In genomic region chr1:134955637-134956176, GRCm38 (mm10) we compare ENCODE assay signal across 8 mouse cellular contexts. TPM values are rescaled to one million over a fixed set of nuclear protein-coding genes. Genes with fewer than 3 reads are reported as not detected.
DNase-seq lines count a peak whose midpoint lies in the region; ATAC-seq and TF ChIP-seq lines count a peak whose summit lies in the region.

Gene Ppp1r12b, minus strand, starts transcription at chr1:134955942.

- peak within 1 kb of the TSS; percentile 96 for H3K4me3 ChIP-seq in heart, embryonic 12.5 days
- H3K4me3 ChIP-seq in kidney, postnatal 0 days (replicated peaks; ENCODE audit: low read depth, low read length), result peak within 1 kb of the TSS; percentile 91
- peak within 1 kb of the TSS; percentile 86 for H3K4me3 ChIP-seq in liver, embryonic 11.5 days (ENCODE audit: low read depth, low read length)
- peak within 1 kb of the TSS; percentile 87 for H3K4me3 ChIP-seq in stomach, embryonic 14.5 days (ENCODE audit: low read depth, low read length)

- peak; percentile 38; the same call in 1 of the 2 replicates for TF ChIP-seq CTCF in kidney, postnatal 0 days (IDR thresholded peaks at IDR 0.05; ENCODE audit: low read depth)

- H3K4me2 ChIP-seq in heart, embryonic 12.5 days, result peak within 1 kb of the TSS; percentile 82
- peak within 1 kb of the TSS; percentile 85 for H3K4me2 ChIP-seq in kidney, postnatal 0 days (ENCODE audit: low read length)
- H3K4me2 ChIP-seq in liver, embryonic 11.5 days, result peak within 1 kb of the TSS; percentile 87
- H3K4me2 ChIP-seq in stomach, embryonic 14.5 days (replicated peaks; ENCODE audit: low read depth, low read length), result peak within 1 kb of the TSS; percentile 85

- no peaks in the 10 kb centered on the region for H3K27me3 ChIP-seq in heart, embryonic 12.5 days (replicated peaks)
- H3K27me3 ChIP-seq in kidney, postnatal 0 days (ENCODE audit: insufficient read depth, low read length), result no peaks in the 10 kb centered on the region
- H3K27me3 ChIP-seq in liver, embryonic 11.5 days (replicated peaks; ENCODE audit: control insufficient read depth, insufficient read depth, low read length), result no peaks in the 10 kb centered on the region
- no peaks in the 10 kb centered on the region for H3K27me3 ChIP-seq in stomach, embryonic 14.5 days (ENCODE audit: control insufficient read depth, insufficient read depth, low read length)

- under 1% methylated on average over 39 of the region's 39 CpGs for WGBS in heart, embryonic 12.5 days
- under 1% methylated on average over 39 of the region's 39 CpGs for WGBS in kidney, postnatal 0 days
- WGBS in liver, embryonic 11.5 days, result under 1% methylated on average over 39 of the region's 39 CpGs
- WGBS in stomach, embryonic 14.5 days, result under 1% methylated on average over 39 of the region's 39 CpGs

- H3K9me3 ChIP-seq in heart, embryonic 12.5 days (replicated peaks), result no peaks in the 10 kb centered on the region
- no peaks in the 10 kb centered on the region for H3K9me3 ChIP-seq in kidney, postnatal 0 days (replicated peaks; ENCODE audit: low read length)
- no peaks in the 10 kb centered on the region for H3K9me3 ChIP-seq in liver, embryonic 11.5 days (ENCODE audit: control insufficient read depth, low read length)
- no peaks in the 10 kb centered on the region for H3K9me3 ChIP-seq in stomach, embryonic 14.5 days (ENCODE audit: control insufficient read depth, low read depth, low read length)

- H3K9ac ChIP-seq in heart, embryonic 12.5 days, result peak within 1 kb of the TSS; percentile 94
- peak within 1 kb of the TSS; percentile 88 for H3K9ac ChIP-seq in kidney, postnatal 0 days (ENCODE audit: low read depth, low read length)
- peak within 1 kb of the TSS; percentile 89 for H3K9ac ChIP-seq in liver, embryonic 11.5 days (ENCODE audit: low read depth, low read length)
- peak within 1 kb of the TSS; percentile 84 for H3K9ac ChIP-seq in stomach, embryonic 14.5 days (replicated peaks; ENCODE audit: low read depth, low read length)

- peaks cover 6% of the 10 kb centered on the region; the same call in 1 of the 2 replicates for H3K36me3 ChIP-seq in heart, embryonic 12.5 days
- no peaks in the 10 kb centered on the region for H3K36me3 ChIP-seq in kidney, postnatal 0 days (ENCODE audit: insufficient read depth, low read length)
- no peaks in the 10 kb centered on the region for H3K36me3 ChIP-seq in liver, embryonic 11.5 days (ENCODE audit: control insufficient read depth, insufficient read depth, low read length)
- no peaks in the 10 kb centered on the region for H3K36me3 ChIP-seq in stomach, embryonic 14.5 days (ENCODE audit: control insufficient read depth, insufficient read depth, low read length)

- peak; percentile 92 for DNase-seq in CD4-positive helper T cell, adult 2 months (ENCODE audit: low read depth, low spot score)
- DNase-seq in brain, embryonic 18.5 days (ENCODE audit: low read depth, low spot score), result peak; percentile 98
- peak; percentile 99 for DNase-seq in kidney, postnatal 0 days (ENCODE audit: low spot score)
- DNase-seq in liver, embryonic 11.5 days (ENCODE audit: low spot score), result peak; percentile 89
- DNase-seq in naive thymus-derived CD4-positive, alpha-beta T cell, adult 2 months (ENCODE audit: low read depth), result peak; percentile 93

- peak within 1 kb of the TSS; percentile 92 for H3K27ac ChIP-seq in heart, embryonic 12.5 days (ENCODE audit: poor library complexity, severe bottlenecking)
- H3K27ac ChIP-seq in kidney, postnatal 0 days, result peak within 1 kb of the TSS; percentile 79; the same call in 1 of the 2 replicates
- peak within 1 kb of the TSS; percentile 81 for H3K27ac ChIP-seq in liver, embryonic 11.5 days (ENCODE audit: low read depth, low read length)
- H3K27ac ChIP-seq in stomach, embryonic 14.5 days (ENCODE audit: low read length), result peak within 1 kb of the TSS; percentile 80

- peaks cover 29% of the 10 kb centered on the region for H3K4me1 ChIP-seq in heart, embryonic 12.5 days (replicated peaks)
- no peaks in the 10 kb centered on the region for H3K4me1 ChIP-seq in kidney, postnatal 0 days (replicated peaks; ENCODE audit: insufficient read depth, low read length)
- H3K4me1 ChIP-seq in liver, embryonic 11.5 days (replicated peaks; ENCODE audit: control insufficient read depth, insufficient read depth, low read length), result no peaks in the 10 kb centered on the region
- peaks cover 5% of the 10 kb centered on the region; the same call in 1 of the 2 replicates for H3K4me1 ChIP-seq in stomach, embryonic 14.5 days (ENCODE audit: control insufficient read depth, insufficient read depth, low read length)

- peak; percentile 99 for ATAC-seq in erythroid progenitor cell, adult 5-6 weeks (replicated peaks; ENCODE audit: low FRiP score, poor library complexity, severe bottlenecking)
- peak; percentile 98 for ATAC-seq in heart, embryonic 12.5 days (ENCODE audit: insufficient number of reproducible peaks, low FRiP score)
- peak; percentile 98 for ATAC-seq in kidney, postnatal 0 days (replicated peaks; ENCODE audit: low FRiP score, low read depth)
- ATAC-seq in liver, embryonic 11.5 days (replicated peaks; ENCODE audit: low FRiP score), result peak; percentile 99
- ATAC-seq in stomach, embryonic 14.5 days (ENCODE audit: insufficient number of reproducible peaks, insufficient read depth, low FRiP score, low read depth), result peak; percentile 98

RNA-seq across cellular contexts. Expression of gene Ppp1r12b, which starts in this region (rescaled TPM):
- 8.0 and 9.0 TPM in 2 replicates for total RNA-seq in erythroid progenitor cell, adult 5-6 weeks (2015; ENCODE audit: low replicate concordance)
- total RNA-seq in erythroid progenitor cell, adult 5-6 weeks (2017; ENCODE audit: low replicate concordance), result 17.3 and 26.2 TPM in 2 replicates
- 29.6 and 31.2 TPM in 2 replicates for polyA plus RNA-seq in heart, embryonic 12.5 days (2016; fragmentation: Nextera tagmentation; extraction: Ambion mirVana)
- polyA plus RNA-seq in kidney, postnatal 0 days (2015; fragmentation: Nextera tagmentation; extraction: Ambion mirVana), result 3.2 and 3.4 TPM in 2 replicates
- polyA plus RNA-seq in liver, embryonic 11.5 days (2014; fragmentation: Nextera tagmentation; extraction: Ambion mirVana), result 3.2 and 4.4 TPM in 2 replicates
- 28.9 and 32.8 TPM in 2 replicates for polyA plus RNA-seq in stomach, embryonic 14.5 days (2014; fragmentation: Nextera tagmentation; extraction: Ambion mirVana)

Comparison
In these comparisons a context has a peak if more than half of its experiments do, and no peak if none do; other contexts are left out.
1. Peak in every context shown above with its lines: DNase-seq, ATAC-seq, H3K4me3 ChIP-seq and H3K27ac ChIP-seq.